Mouse (Mus musculus): ENCODE data around the gene Cabp2. TPM values are rescaled to one million over a fixed set of nuclear protein-coding genes. Genes with fewer than 3 reads are reported as not detected.
"Not testable (repeated sequence)": the region's sequence is repeated elsewhere in the genome, so short reads cannot be mapped to it uniquely, and the experiment has no call there.

The Cabp2 gene
- polyA plus RNA-seq, 1 experiment from 2014 or later, result 2.1 TPM

- H3K27ac ChIP-seq (ENCODE audit: low read length), result peak overlapping the region; percentile 59
- no peak overlapping the region for H3K9ac ChIP-seq (ENCODE audit: low read depth, low read length)
- no peaks in the 10 kb centered on the region for H3K9me3 ChIP-seq (ENCODE audit: control insufficient read depth, low read length)
- no peaks in the 10 kb centered on the region for H3K36me3 ChIP-seq (ENCODE audit: control insufficient read depth, insufficient read depth, low read length)
- 61% methylated on average over 14 of the region's 14 CpGs for WGBS
- H3K4me2 ChIP-seq (ENCODE audit: low read depth, low read length), result peak overlapping the region; percentile 18; the same call in 1 of the 2 replicates
- no peaks in the 10 kb centered on the region for H3K27me3 ChIP-seq (replicated peaks; ENCODE audit: control insufficient read depth, insufficient read depth, low read length)
- 0 out of 2 replicates have a peak, but pooled peaks have one; percentile 3 for ATAC-seq
- no peak overlapping the region for H3K4me3 ChIP-seq (ENCODE audit: low read length)
- H3K4me1 ChIP-seq (ENCODE audit: control insufficient read depth, insufficient read depth, low read length), result peaks cover 8% of the 10 kb centered on the region
Observed at GRCm38 (mm10) chr19:4042124-4042523, 39.3 kb upstream of the Cabp2 start.

GRCm38 (mm10) chr19:4044109-4044508 is 37.3 kb upstream of the Cabp2 start:
- H3K4me1 ChIP-seq (ENCODE audit: control insufficient read depth, insufficient read depth, low read length); H3K27me3 ChIP-seq (replicated peaks; ENCODE audit: control insufficient read depth, insufficient read depth, low read length); H3K4me2 ChIP-seq (ENCODE audit: low read depth, low read length); H3K36me3 ChIP-seq (ENCODE audit: control insufficient read depth, insufficient read depth, low read length); ATAC-seq; H3K27ac ChIP-seq (ENCODE audit: low read length); H3K9ac ChIP-seq (ENCODE audit: low read depth, low read length); H3K4me3 ChIP-seq (ENCODE audit: low read length); H3K9me3 ChIP-seq (ENCODE audit: control insufficient read depth, low read length): not testable (repeated sequence)
- WGBS, result 85% methylated on average over 5 of the region's 5 CpGs

GRCm38 (mm10) chr19:4045966-4046865 is 35.2 kb upstream of the Cabp2 start, which contains the start of gene Gstp2:
Gstp2 (minus strand) TSS chr19:4046023.
- Histone ChIP-seq H3K27me3 (replicated peaks; ENCODE audit: control insufficient read depth, insufficient read depth, low read length) (no peaks in the 10 kb centered on the region), H3K4me2 (ENCODE audit: low read depth, low read length) (peak within 1 kb of the TSS; percentile 23; the same call in 1 of the 2 replicates), H3K9me3 (ENCODE audit: control insufficient read depth, low read length) (no peaks in the 10 kb centered on the region; the same call in 1 of the 2 replicates), H3K36me3 (ENCODE audit: control insufficient read depth, insufficient read depth, low read length) (no peaks in the 10 kb centered on the region), H3K9ac (ENCODE audit: low read depth, low read length) (no peak within 1 kb of the TSS), H3K27ac (ENCODE audit: low read length) (peak within 1 kb of the TSS; percentile 94), H3K4me1 (ENCODE audit: control insufficient read depth, insufficient read depth, low read length) (peaks cover 4% of the 10 kb centered on the region; the same call in 1 of the 2 replicates), H3K4me3 (ENCODE audit: low read length) (no peak within 1 kb of the TSS)
- peak; percentile 77 for ATAC-seq
- WGBS, result 29% methylated on average over 16 of the region's 16 CpGs

- H3K4me3 ChIP-seq (ENCODE audit: low read length), result no peak overlapping the region
- peak; percentile 87 for ATAC-seq
- 0 out of 2 replicates have a peak overlapping the region, but pooled peaks have one; percentile 12 for H3K9ac ChIP-seq (ENCODE audit: low read depth, low read length)
- no peaks in the 10 kb centered on the region for H3K27me3 ChIP-seq (replicated peaks; ENCODE audit: control insufficient read depth, insufficient read depth, low read length)
- no peaks in the 10 kb centered on the region; the same call in 1 of the 2 replicates for H3K9me3 ChIP-seq (ENCODE audit: control insufficient read depth, low read length)
- H3K27ac ChIP-seq (ENCODE audit: low read length), result peak overlapping the region; percentile 94
- WGBS, result 63% methylated on average over 8 of the region's 8 CpGs
- peak overlapping the region; percentile 19 for H3K4me2 ChIP-seq (ENCODE audit: low read depth, low read length)
- peaks cover 4% of the 10 kb centered on the region; the same call in 1 of the 2 replicates for H3K4me1 ChIP-seq (ENCODE audit: control insufficient read depth, insufficient read depth, low read length)
- H3K36me3 ChIP-seq (ENCODE audit: control insufficient read depth, insufficient read depth, low read length), result no peaks in the 10 kb centered on the region
Observed at GRCm38 (mm10) chr19:4046866-4047254, 34.5 kb upstream of the Cabp2 start.

- H3K4me2 ChIP-seq (ENCODE audit: low read depth, low read length), result no peak overlapping the region
- H3K9ac ChIP-seq (ENCODE audit: low read depth, low read length), result no peak overlapping the region
- no peaks in the 10 kb centered on the region for H3K27me3 ChIP-seq (replicated peaks; ENCODE audit: control insufficient read depth, insufficient read depth, low read length)
- H3K4me3 ChIP-seq (ENCODE audit: low read length), result no peak overlapping the region
- H3K36me3 ChIP-seq (ENCODE audit: control insufficient read depth, insufficient read depth, low read length), result no peaks in the 10 kb centered on the region
- no peaks in the 10 kb centered on the region; the same call in 1 of the 2 replicates for H3K9me3 ChIP-seq (ENCODE audit: control insufficient read depth, low read length)
- WGBS, result 22% methylated on average over 4 of the region's 4 CpGs
- H3K4me1 ChIP-seq (ENCODE audit: control insufficient read depth, insufficient read depth, low read length), result peaks cover 4% of the 10 kb centered on the region; the same call in 1 of the 2 replicates
- H3K27ac ChIP-seq (ENCODE audit: low read length), result no peak overlapping the region
- ATAC-seq, result no peak
Observed at GRCm38 (mm10) chr19:4047859-4048258, 33.5 kb upstream of the Cabp2 start.

GRCm38 (mm10) chr19:4049069-4049468 is 32.3 kb upstream of the Cabp2 start:
- not testable (repeated sequence) for H3K36me3 ChIP-seq (ENCODE audit: control insufficient read depth, insufficient read depth, low read length); H3K4me1 ChIP-seq (ENCODE audit: control insufficient read depth, insufficient read depth, low read length); ATAC-seq; H3K4me2 ChIP-seq (ENCODE audit: low read depth, low read length); H3K27me3 ChIP-seq (replicated peaks; ENCODE audit: control insufficient read depth, insufficient read depth, low read length); H3K9me3 ChIP-seq (ENCODE audit: control insufficient read depth, low read length); H3K27ac ChIP-seq (ENCODE audit: low read length); H3K9ac ChIP-seq (ENCODE audit: low read depth, low read length); H3K4me3 ChIP-seq (ENCODE audit: low read length)
- WGBS, result 86% methylated on average over 5 of the region's 5 CpGs

GRCm38 (mm10) chr19:4051016-4051415 is 30.4 kb upstream of the Cabp2 start:
- 95% methylated on average over 5 of the region's 5 CpGs for WGBS
- H3K36me3 ChIP-seq (ENCODE audit: control insufficient read depth, insufficient read depth, low read length), result no peaks in the 10 kb centered on the region
- no peak overlapping the region for H3K27ac ChIP-seq (ENCODE audit: low read length)
- peaks cover 6% of the 10 kb centered on the region; the same call in 1 of the 2 replicates for H3K4me1 ChIP-seq (ENCODE audit: control insufficient read depth, insufficient read depth, low read length)
- H3K27me3 ChIP-seq (replicated peaks; ENCODE audit: control insufficient read depth, insufficient read depth, low read length), result no peaks in the 10 kb centered on the region
- H3K4me2 ChIP-seq (ENCODE audit: low read depth, low read length), result no peak overlapping the region
- no peaks in the 10 kb centered on the region; the same call in 1 of the 2 replicates for H3K9me3 ChIP-seq (ENCODE audit: control insufficient read depth, low read length)
- no peak overlapping the region for H3K4me3 ChIP-seq (ENCODE audit: low read length)
- no peak for ATAC-seq
- no peak overlapping the region for H3K9ac ChIP-seq (ENCODE audit: low read depth, low read length)

GRCm38 (mm10) chr19:4051741-4052515 is 29.4 kb upstream of the Cabp2 start:
- H3K27me3 ChIP-seq (replicated peaks; ENCODE audit: control insufficient read depth, insufficient read depth, low read length), result no peaks in the 10 kb centered on the region
- H3K4me1 ChIP-seq (ENCODE audit: control insufficient read depth, insufficient read depth, low read length), result peaks cover 12% of the 10 kb centered on the region
- H3K4me2 ChIP-seq (ENCODE audit: low read depth, low read length), result no peak overlapping the region
- H3K4me3 ChIP-seq (ENCODE audit: low read length), result no peak overlapping the region
- no peaks in the 10 kb centered on the region; the same call in 1 of the 2 replicates for H3K9me3 ChIP-seq (ENCODE audit: control insufficient read depth, low read length)
- no peak for ATAC-seq
- 52% methylated on average over 10 of the region's 10 CpGs for WGBS
- no peak overlapping the region for H3K27ac ChIP-seq (ENCODE audit: low read length)
- no peak overlapping the region for H3K9ac ChIP-seq (ENCODE audit: low read depth, low read length)
- H3K36me3 ChIP-seq (ENCODE audit: control insufficient read depth, insufficient read depth, low read length), result no peaks in the 10 kb centered on the region

- H3K9ac ChIP-seq (ENCODE audit: low read depth, low read length), result no peak overlapping the region
- WGBS, result 80% methylated on average over 5 of the region's 5 CpGs
- H3K27me3 ChIP-seq (replicated peaks; ENCODE audit: control insufficient read depth, insufficient read depth, low read length), result no peaks in the 10 kb centered on the region
- no peaks in the 10 kb centered on the region; the same call in 1 of the 2 replicates for H3K9me3 ChIP-seq (ENCODE audit: control insufficient read depth, low read length)
- H3K36me3 ChIP-seq (ENCODE audit: control insufficient read depth, insufficient read depth, low read length), result no peaks in the 10 kb centered on the region
- no peak overlapping the region for H3K4me3 ChIP-seq (ENCODE audit: low read length)
- H3K4me1 ChIP-seq (ENCODE audit: control insufficient read depth, insufficient read depth, low read length), result peaks cover 15% of the 10 kb centered on the region
- H3K27ac ChIP-seq (ENCODE audit: low read length), result no peak overlapping the region
- ATAC-seq, result no peak
- no peak overlapping the region for H3K4me2 ChIP-seq (ENCODE audit: low read depth, low read length)
Observed at GRCm38 (mm10) chr19:4052516-4053030, 28.8 kb upstream of the Cabp2 start.

Measured in intestine, embryonic 16.5 days (tissue).